Mouse (Mus musculus) CH12.LX (cell line): ENCODE results near the gene Fat3. TPM values are rescaled to one million over a fixed set of nuclear protein-coding genes. Genes with fewer than 3 reads are reported as not detected.

Experiments
- DNase-seq: peaks from one replicate; pipeline ENCODE4 v3.0.0-alpha.2; 2013; ENCODE audit errors: extremely low read depth
- H3K27ac ChIP-seq: 2 replicates; pipeline ENCODE4 v1.5.1; 2012; ENCODE audit warnings: low read depth, mild to moderate bottlenecking, control low read depth, moderate library complexity; ENCODE audit not compliant: insufficient read depth
- H3K27me3 ChIP-seq: replicated peaks from 2 replicates; pipeline ENCODE3; 2012; ENCODE audit warnings: inconsistent platforms
- H3K36me3 ChIP-seq, 2 experiments: replicated peaks in 1 of 2; 2 replicates each; pipeline versions ENCODE3 to v1.6.1; 2012; ENCODE audit warnings: inconsistent platforms in 1 of 2, low read length in 1 of 2, mild to moderate bottlenecking in 1 of 2, mixed read lengths in 1 of 2, moderate library complexity in 1 of 2; ENCODE audit not compliant: control insufficient read depth in 1 of 2, insufficient read depth in 1 of 2
- H3K4me1 ChIP-seq, 2 experiments: 2 replicates each; pipeline ENCODE4 v1.6.1; 2012; ENCODE audit warnings: inconsistent platforms in 1 of 2, moderate library complexity in 1 of 2; ENCODE audit not compliant: insufficient read depth in 2 of 2, control insufficient read depth in 1 of 2
- H3K4me2 ChIP-seq: 2 replicates; pipeline ENCODE4 v1.6.1; 2012; ENCODE audit warnings: low read depth, mild to moderate bottlenecking, control low read depth; ENCODE audit not compliant: poor library complexity, insufficient read depth, severe bottlenecking
- H3K4me3 ChIP-seq, 3 experiments: fragments of 150-350 bp in 1 of 3; sonication (generic) in 1 of 3; replicated peaks in 1 of 3; 2 replicates each; pipeline versions ENCODE3 to v1.5.1; 2011 to 2012; ENCODE audit warnings: low read depth in 2 of 3, low read length in 2 of 3, mild to moderate bottlenecking in 2 of 3, moderate library complexity in 2 of 3, control low read depth in 1 of 3, improper control_type of control experiment in 1 of 3, inconsistent platforms in 1 of 3, mixed read lengths in 1 of 3; ENCODE audit not compliant: poor library complexity in 1 of 3
- H3K79me2 ChIP-seq: replicated peaks from 2 replicates; pipeline ENCODE4 v1.6.1; 2012; ENCODE audit warnings: mild to moderate bottlenecking, moderate library complexity; ENCODE audit not compliant: control insufficient read depth, poor library complexity, insufficient read depth, severe bottlenecking; ENCODE audit errors: extremely low read depth
- H3K9ac ChIP-seq: 2 replicates; pipeline ENCODE4 v1.6.1; 2012; ENCODE audit warnings: low read depth, mild to moderate bottlenecking, control low read depth, moderate library complexity; ENCODE audit not compliant: insufficient read depth
- H3K9me3 ChIP-seq: replicated peaks from 2 replicates; pipeline ENCODE3; 2012; ENCODE audit warnings: low read length, inconsistent platforms, mixed read lengths
- BHLHE40 ChIP-seq: IDR thresholded peaks from 2 replicates; pipeline ENCODE4 v1.6.1; 2011; ENCODE audit warnings: mild to moderate bottlenecking, low read depth, low read length, improper control_type of control experiment
- CHD1 ChIP-seq: IDR thresholded peaks from 2 replicates; pipeline ENCODE4 v1.6.1; 2012; ENCODE audit warnings: low read depth, low read length, improper control_type of control experiment, inconsistent platforms
- E2F4 ChIP-seq: IDR thresholded peaks from 2 replicates; pipeline ENCODE4 v1.6.1; 2011; ENCODE audit warnings: low read depth, low read length, improper control_type of control experiment; ENCODE audit not compliant: insufficient replicate concordance
- ELF1 ChIP-seq: IDR thresholded peaks from 2 replicates; pipeline ENCODE4 v1.6.1; 2014; ENCODE audit warnings: low read depth, mild to moderate bottlenecking, inconsistent platforms, low read length, improper control_type of control experiment
- EP300 ChIP-seq: IDR thresholded peaks from 2 replicates; pipeline ENCODE4 v1.6.1; 2011; ENCODE audit warnings: low read length, improper control_type of control experiment
- GABPA ChIP-seq: IDR thresholded peaks from 2 replicates; pipeline ENCODE4 v1.6.1; 2012; ENCODE audit warnings: low read depth, low read length, improper control_type of control experiment, inconsistent platforms; ENCODE audit not compliant: insufficient replicate concordance
- IRF4 ChIP-seq: IDR thresholded peaks from 2 replicates; pipeline ENCODE4 v1.6.1; 2014; ENCODE audit warnings: low read depth, mild to moderate bottlenecking, inconsistent platforms, low read length, improper control_type of control experiment
- JUN ChIP-seq: IDR thresholded peaks from 2 replicates; pipeline ENCODE4 v1.6.1; 2011; ENCODE audit warnings: low read depth, mild to moderate bottlenecking, low read length, improper control_type of control experiment, moderate library complexity; ENCODE audit not compliant: insufficient read depth
- KAT2A ChIP-seq: IDR thresholded peaks from 2 replicates; pipeline ENCODE4 v1.6.1; 2012; ENCODE audit warnings: low read length, improper control_type of control experiment, inconsistent platforms; ENCODE audit not compliant: insufficient replicate concordance
- MXI1 ChIP-seq: IDR thresholded peaks from 2 replicates; pipeline ENCODE4 v1.6.1; 2011; ENCODE audit warnings: mild to moderate bottlenecking, low read depth, low read length, improper control_type of control experiment
- NELFE ChIP-seq: IDR thresholded peaks from 2 replicates; pipeline ENCODE4 v1.6.1; 2011; ENCODE audit warnings: low read depth, low read length, improper control_type of control experiment
- NRF1 ChIP-seq: IDR thresholded peaks from 2 replicates; pipeline ENCODE4 v1.6.1; 2014; ENCODE audit warnings: low read depth, mild to moderate bottlenecking, inconsistent platforms, low read length, improper control_type of control experiment, moderate library complexity
- PAX5 ChIP-seq: IDR thresholded peaks from 2 replicates; pipeline ENCODE4 v1.6.1; 2012; ENCODE audit warnings: low read length, inconsistent platforms, mixed read lengths
- POLR2A ChIP-seq: IDR thresholded peaks from 2 replicates; pipeline ENCODE4 v1.6.1; 2011; ENCODE audit warnings: low read depth, mild to moderate bottlenecking, improper control_type of control experiment, low read length
- POLR2AphosphoS2 ChIP-seq: IDR thresholded peaks from 2 replicates; pipeline ENCODE4 v1.6.1; 2011; ENCODE audit warnings: low read depth, low read length, improper control_type of control experiment
- RCOR1 ChIP-seq: conservative IDR thresholded peaks from 2 replicates; pipeline ENCODE4 v1.6.1; 2012; ENCODE audit warnings: low read depth, mild to moderate bottlenecking, inconsistent platforms, low read length, improper control_type of control experiment
- SMC3 ChIP-seq: IDR thresholded peaks from 2 replicates; pipeline ENCODE4 v1.6.1; 2011; ENCODE audit warnings: low read depth, low read length, improper control_type of control experiment
- TBP ChIP-seq: conservative IDR thresholded peaks from 2 replicates; pipeline ENCODE4 v1.6.1; 2011; ENCODE audit warnings: low read depth, low read length, improper control_type of control experiment
- TCF12 ChIP-seq: IDR thresholded peaks from 2 replicates; pipeline ENCODE4 v1.6.1; 2014; ENCODE audit warnings: low read depth, mild to moderate bottlenecking, inconsistent platforms, low read length, improper control_type of control experiment
- USF1 ChIP-seq: IDR thresholded peaks from 2 replicates; pipeline ENCODE4 v1.6.1; 2014; ENCODE audit warnings: low read depth, mild to moderate bottlenecking, inconsistent platforms, low read length, improper control_type of control experiment
- USF2 ChIP-seq: conservative IDR thresholded peaks from 2 replicates; pipeline ENCODE4 v1.6.1; 2011; ENCODE audit warnings: low read depth, low read length, improper control_type of control experiment
- ZMIZ1 ChIP-seq: IDR thresholded peaks from 2 replicates; pipeline ENCODE4 v1.6.1; 2012; ENCODE audit warnings: low read depth, mild to moderate bottlenecking, inconsistent platforms, low read length, improper control_type of control experiment
- ZNF384 ChIP-seq: IDR thresholded peaks from 2 replicates; pipeline ENCODE4 v1.6.1; 2012; ENCODE audit warnings: low read depth, low read length, improper control_type of control experiment, inconsistent platforms
- dilution Hi-C: fragments of 300-500 bp; cut with MboI; formaldehyde crosslinking; loops from 2 replicates; pipeline ENCODE4 v1.14.3; 2020; ENCODE audit warnings: low sequenced_read_pairs; ENCODE audit not compliant: extremely low pct_unique_long_range_greater_than_20kb, extremely low pct_ligation_motif_present
- in situ Hi-C: fragments of 300-500 bp; cut with MboI; formaldehyde crosslinking; loops from 3 replicates; pipeline ENCODE4 v1.14.3; 2019; ENCODE audit warnings: low sequenced_read_pairs, low pct_ligation_motif_present, low pct_unique_long_range_greater_than_20kb, mixed read lengths
- polyA plus RNA-seq: library from polyadenylated mRNA; unstranded; fragments of >175 nt; gene quantifications from 2 replicates; pipeline ENCODE4 v1.2.1, GENCODE M21; 2012; ENCODE audit warnings: low read depth; ENCODE audit not compliant: insufficient read length
- total RNA-seq, 2 experiments: library from RNA; depleted of rRNA; stranded (reverse); fragments of 300-350 nt in 1 of 2; fragments of >200 nt in 1 of 2; gene quantifications; 2 replicates each; pipeline ENCODE4 v1.2.3; 2012 to 2014

The Fat3 gene
- total and polyA plus RNA-seq, 3 experiments: 0.03 to 0.07 TPM; not detected in 1

DNA sequence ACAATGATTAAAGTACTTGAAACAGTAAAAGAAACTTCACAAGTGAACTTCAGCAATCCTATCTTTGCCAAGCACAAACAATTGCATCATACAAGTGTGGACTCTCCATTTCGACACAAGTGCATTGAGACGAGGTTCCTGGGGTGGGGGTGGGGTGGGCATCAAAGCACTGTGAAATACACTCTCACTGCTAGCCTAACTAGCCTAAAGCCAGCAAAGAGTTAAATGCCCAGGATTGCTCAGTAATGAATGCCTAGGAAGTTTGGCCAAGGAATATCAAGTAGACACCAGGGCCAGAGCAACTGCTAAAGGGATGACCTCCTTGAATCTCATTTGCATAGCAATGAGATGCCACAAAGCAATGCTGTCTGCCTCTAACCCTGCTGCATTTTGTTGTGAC, 16.3 kb downstream of the Fat3 start:
- TF ChIP-seq POLR2A: no peak
- TF ChIP-seq GABPA: no peak
- TF ChIP-seq JUN: no peak
- no peak for TF ChIP-seq USF1
- TF ChIP-seq USF2: no peak
- TF ChIP-seq E2F4: no peak
- TF ChIP-seq ELF1: no peak
- TF ChIP-seq EP300: no peak
- TF ChIP-seq, all 38 proteins: peak for 0
- H3K4me2 ChIP-seq: no peak overlapping the region
- H3K79me2 ChIP-seq: no peaks in the 10 kb centered on the region
- no peaks in the 10 kb centered on the region for H3K36me3 ChIP-seq
- in situ Hi-C loops (no loop called here), dilution Hi-C loops (no loop called here)
- H3K4me1 ChIP-seq: peaks cover 0 to 16% of the 10 kb centered on the region in 2 experiments; a peak in 2 of 4 replicates
- no peak overlapping the region for H3K27ac ChIP-seq
- H3K4me3 ChIP-seq: no peak overlapping the region
- no peaks in the 10 kb centered on the region for H3K27me3 ChIP-seq
- H3K9me3 ChIP-seq: no peaks in the 10 kb centered on the region
- no peak for DNase-seq
- no peak overlapping the region for H3K9ac ChIP-seq

DNA sequence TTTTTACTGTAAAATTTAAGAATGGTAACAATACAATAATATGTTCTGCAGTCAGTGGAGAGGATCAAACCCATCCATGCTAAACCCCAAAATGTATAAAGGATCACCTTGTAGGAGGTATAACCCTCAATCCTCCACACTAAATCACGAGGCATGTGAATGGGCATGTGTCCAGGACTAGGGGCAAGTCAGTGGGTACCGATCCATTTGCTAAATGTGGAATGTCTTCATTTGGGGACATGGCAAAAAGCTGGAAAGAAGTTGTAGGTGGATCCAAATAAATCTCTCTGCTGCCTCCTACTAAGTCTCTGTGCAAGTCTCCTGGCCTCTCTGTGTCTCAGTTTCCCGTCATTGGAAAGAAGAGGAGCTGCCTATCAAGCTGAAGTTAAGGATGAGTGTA, 39.6 kb downstream of the Fat3 start:
- TF ChIP-seq CHD1 (no peak), ZMIZ1 (no peak), E2F4 (no peak), RCOR1 (no peak), POLR2AphosphoS2 (no peak), SMC3 (no peak), ZNF384 (no peak), MXI1 (no peak), USF2 (no peak), NELFE (no peak), BHLHE40 (no peak), TBP (no peak), NRF1 (no peak), PAX5 (no peak), ELF1 (no peak), IRF4 (no peak), TCF12 (no peak), KAT2A (no peak)
- H3K4me3 ChIP-seq: no peak overlapping the region
- dilution Hi-C loops (no loop called here), in situ Hi-C loops (no loop called here)
- no peaks in the 10 kb centered on the region for H3K79me2 ChIP-seq
- no peak for DNase-seq
- no peak overlapping the region for H3K9ac ChIP-seq
- no peak overlapping the region for H3K27ac ChIP-seq
- H3K4me2 ChIP-seq: no peak overlapping the region
- H3K36me3 ChIP-seq: no peaks in the 10 kb centered on the region
- no peaks in the 10 kb centered on the region for H3K4me1 ChIP-seq
- H3K9me3 ChIP-seq: no peaks in the 10 kb centered on the region
- no peaks in the 10 kb centered on the region for H3K27me3 ChIP-seq
